18 mouse cellular contexts compared by ENCODE assay signal in the genomic region with DNA sequence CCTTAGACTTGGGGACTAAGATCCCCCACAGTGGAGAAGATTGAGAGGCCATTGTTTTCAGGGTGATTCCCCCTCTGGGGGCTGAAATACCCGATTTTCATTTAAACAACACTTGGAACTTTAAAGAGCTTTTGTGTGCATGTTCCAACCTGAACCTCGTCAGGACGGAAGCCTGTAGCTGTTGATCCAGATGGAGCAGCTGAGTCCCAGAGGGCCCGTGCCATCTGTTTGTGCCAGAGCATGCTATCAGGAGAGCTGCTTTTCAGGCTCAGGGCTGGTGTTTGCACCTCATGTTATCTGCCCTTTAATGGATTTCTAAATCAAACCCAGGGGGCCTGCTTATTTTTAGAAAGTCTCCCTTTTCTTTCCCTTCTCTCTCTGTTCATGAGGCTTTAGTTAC. TPM values are rescaled to one million over a fixed set of nuclear protein-coding genes. Genes with fewer than 3 reads are reported as not detected.
DNase-seq lines count a peak whose midpoint lies in the region; ATAC-seq and TF ChIP-seq lines count a peak whose summit lies in the region.
"Had no signal": no experiment of that assay in that cellular context is flagged by ENCODE, and none has a peak within 500 bp of the region (broad histone marks: within the 10 kb centered on the region; RNA-seq: fewer than 3 reads in every experiment).

No protein-coding gene starts in this region.

- H3K4me1 ChIP-seq in forebrain, embryonic 14.5 days (ENCODE audit: control insufficient read depth, insufficient read depth, low read length), result no peaks in the 10 kb centered on the region
- H3K4me1 ChIP-seq in forebrain, postnatal 0 days (ENCODE audit: insufficient read depth), result no peaks in the 10 kb centered on the region
- no peaks in the 10 kb centered on the region for H3K4me1 ChIP-seq in embryonic facial prominence, embryonic 14.5 days (ENCODE audit: control insufficient read depth, insufficient read depth, low read length)
- H3K4me1 ChIP-seq in cerebellum, adult 2 months (ENCODE audit: control insufficient read depth, insufficient read depth, low read length), result peaks cover 30% of the 10 kb centered on the region
- H3K4me1 ChIP-seq: intestine, embryonic 15.5 days; kidney, embryonic 15.5 days; liver, embryonic 12.5 days; midbrain, embryonic 15.5 days had no signal

- no peak overlapping the region for H3K9ac ChIP-seq in forebrain, embryonic 14.5 days (ENCODE audit: low read length)
- no peak overlapping the region for H3K9ac ChIP-seq in forebrain, postnatal 0 days
- no peak overlapping the region for H3K9ac ChIP-seq in embryonic facial prominence, embryonic 14.5 days (ENCODE audit: low read depth, low read length)
- H3K9ac ChIP-seq: hindbrain, embryonic 12.5 days; intestine, embryonic 15.5 days; kidney, embryonic 15.5 days; liver, embryonic 12.5 days; lung, embryonic 14.5 days; midbrain, embryonic 15.5 days had no signal

- intact Hi-C loops in left cerebral cortex, postnatal 4 days (cut with DNase I), result loop anchor here (10.0 kb wide), 1 partner anchor 121 kb away; no protein-coding TSS in a partner anchor

- H3K4me2 ChIP-seq in forebrain, embryonic 14.5 days (ENCODE audit: low read length), result no peak overlapping the region
- no peak overlapping the region for H3K4me2 ChIP-seq in forebrain, postnatal 0 days (ENCODE audit: low read depth)
- no peak overlapping the region for H3K4me2 ChIP-seq in embryonic facial prominence, embryonic 14.5 days (ENCODE audit: low read depth, low read length)
- H3K4me2 ChIP-seq: hindbrain, embryonic 12.5 days; intestine, embryonic 15.5 days; kidney, embryonic 15.5 days; liver, embryonic 12.5 days; lung, embryonic 14.5 days; midbrain, embryonic 15.5 days had no signal

- H3K36me3 ChIP-seq in forebrain, embryonic 14.5 days (ENCODE audit: control insufficient read depth, insufficient read depth, low read length), result peaks cover 7% of the 10 kb centered on the region; the same call in 1 of the 2 replicates
- H3K36me3 ChIP-seq in forebrain, postnatal 0 days (ENCODE audit: insufficient read depth), result peaks cover 16% of the 10 kb centered on the region; the same call in 1 of the 2 replicates
- peaks cover 57% of the 10 kb centered on the region for H3K36me3 ChIP-seq in embryonic facial prominence, embryonic 14.5 days (ENCODE audit: control insufficient read depth, insufficient read depth, low read length)
- H3K36me3 ChIP-seq: midbrain, embryonic 15.5 days had no signal

- H3K9me3 ChIP-seq in forebrain, embryonic 14.5 days (replicated peaks; ENCODE audit: control insufficient read depth, low read length), result no peaks in the 10 kb centered on the region
- no peaks in the 10 kb centered on the region for H3K9me3 ChIP-seq in forebrain, postnatal 0 days (ENCODE audit: low read length)
- H3K9me3 ChIP-seq in embryonic facial prominence, embryonic 14.5 days (ENCODE audit: control insufficient read depth, low read length), result no peaks in the 10 kb centered on the region
- H3K9me3 ChIP-seq: hindbrain, embryonic 12.5 days; intestine, embryonic 15.5 days; kidney, embryonic 15.5 days; liver, embryonic 12.5 days; midbrain, embryonic 15.5 days had no signal

- WGBS in forebrain, embryonic 14.5 days, result 43% methylated on average over 4 of the region's 4 CpGs
- 38% methylated on average over 4 of the region's 4 CpGs for WGBS in forebrain, postnatal 0 days
- 41% methylated on average over 4 of the region's 4 CpGs for WGBS in embryonic facial prominence, embryonic 14.5 days
- 42% methylated on average over 4 of the region's 4 CpGs for WGBS in cerebellum, adult 2 months

- DNase-seq in forebrain, embryonic 14.5 days (ENCODE audit: low spot score), result peak; percentile 45
- no peak for DNase-seq in forebrain, postnatal 0 days
- DNase-seq in left cerebral cortex, postnatal 4 days, result peak; percentile 53
- DNase-seq in left cerebral cortex, adult 9 months (ENCODE audit: low spot score in 2 of 2), result no peak
- DNase-seq in embryonic facial prominence, embryonic 14.5 days (ENCODE audit: low spot score), result peak; percentile 75
- DNase-seq in layer of hippocampus, postnatal 10 days (ENCODE audit: low spot score in 2 of 2), result peak; percentile 46 to 58
- no peak for DNase-seq in cerebellum, adult 11-12 months
- DNase-seq in cerebellum, adult 2 months, result no peak
- DNase-seq: adrenal gland, postnatal 14 days; cerebellum, adult 9-10 months; lung, embryonic 14.5 days; right cerebral cortex, adult 18-20 months had no signal

- no peaks in the 10 kb centered on the region for H3K27me3 ChIP-seq in forebrain, embryonic 14.5 days (replicated peaks; ENCODE audit: control insufficient read depth, insufficient read depth, low read length)
- no peaks in the 10 kb centered on the region for H3K27me3 ChIP-seq in forebrain, postnatal 0 days (ENCODE audit: insufficient read depth, low read length)
- H3K27me3 ChIP-seq in embryonic facial prominence, embryonic 14.5 days (replicated peaks; ENCODE audit: control insufficient read depth, insufficient read depth, low read length), result no peaks in the 10 kb centered on the region
- no peaks in the 10 kb centered on the region for H3K27me3 ChIP-seq in cerebellum, adult 2 months (ENCODE audit: control insufficient read depth, insufficient read depth, low read length)
- H3K27me3 ChIP-seq: hindbrain, embryonic 12.5 days; intestine, embryonic 15.5 days; kidney, embryonic 15.5 days; liver, embryonic 12.5 days; midbrain, embryonic 15.5 days had no signal

- no peak for TF ChIP-seq CTCF in forebrain, postnatal 0 days (IDR thresholded peaks at IDR 0.05; ENCODE audit: low read depth)
- TF ChIP-seq CTCF in cerebellum, adult 2 months (IDR thresholded peaks at IDR 0.05; ENCODE audit: borderline replicate concordance, insufficient read depth, low read depth, low read length), result no peak

- ATAC-seq in forebrain, embryonic 14.5 days, result no peak
- ATAC-seq in forebrain, postnatal 0 days, result no peak
- peak; percentile 75; the same call in 1 of the 2 replicates for ATAC-seq in embryonic facial prominence, embryonic 14.5 days (ENCODE audit: low read depth)
- ATAC-seq: intestine, embryonic 15.5 days; liver, embryonic 12.5 days; midbrain, embryonic 15.5 days had no signal

- no peak for TF ChIP-seq POLR2A in cerebellum, adult 2 months (IDR thresholded peaks at IDR 0.05; ENCODE audit: borderline replicate concordance, insufficient read depth, low read length)

- no peak overlapping the region for H3K27ac ChIP-seq in forebrain, embryonic 14.5 days (ENCODE audit: low read depth, low read length)
- H3K27ac ChIP-seq in forebrain, postnatal 0 days (ENCODE audit: low read depth, low read length), result no peak overlapping the region
- 0 out of 2 replicates have a peak overlapping the region, but pooled peaks have one; percentile 15 for H3K27ac ChIP-seq in embryonic facial prominence, embryonic 14.5 days (replicated peaks; ENCODE audit: low read depth, low read length)
- no peak overlapping the region for H3K27ac ChIP-seq in cerebellum, adult 2 months (ENCODE audit: insufficient read depth, low read length)
- H3K27ac ChIP-seq: hindbrain, embryonic 12.5 days; intestine, embryonic 15.5 days; kidney, embryonic 15.5 days; liver, embryonic 12.5 days; macrophage; midbrain, embryonic 15.5 days had no signal

- H3K4me3 ChIP-seq in forebrain, embryonic 14.5 days (ENCODE audit: low read depth, low read length), result no peak overlapping the region
- no peak overlapping the region for H3K4me3 ChIP-seq in forebrain, postnatal 0 days (ENCODE audit: low read depth, low read length)
- H3K4me3 ChIP-seq in embryonic facial prominence, embryonic 14.5 days (ENCODE audit: low read depth, low read length), result no peak overlapping the region
- no peak overlapping the region for H3K4me3 ChIP-seq in cerebellum, adult 2 months (replicated peaks; ENCODE audit: insufficient read depth, low read depth, low read length)
- H3K4me3 ChIP-seq: hindbrain, embryonic 12.5 days; intestine, embryonic 15.5 days; kidney, embryonic 15.5 days; liver, embryonic 12.5 days; midbrain, embryonic 15.5 days had no signal

RNA-seq across cellular contexts. Expression of a gene that starts 19.3 kb away (rescaled TPM):
- polyA plus RNA-seq in forebrain, embryonic 14.5 days (2014; fragmentation: Nextera tagmentation; extraction: Ambion mirVana), result 45.6 and 48.0 TPM in 2 replicates
- 21.9 and 23.9 TPM in 2 replicates for total RNA-seq in forebrain, postnatal 0 days (2014; rRNA removed)
- 39.1 and 39.6 TPM in 2 replicates for polyA plus RNA-seq in forebrain, postnatal 0 days (2015; fragmentation: Nextera tagmentation; extraction: Ambion mirVana)
- total RNA-seq in left cerebral cortex, postnatal 4 days (2021), result 10 to 100 TPM; 28.3 to 28.7 TPM
- 48.1 and 54.7 TPM in 2 replicates for polyA plus RNA-seq in embryonic facial prominence, embryonic 14.5 days (2014; fragmentation: Nextera tagmentation; extraction: Ambion mirVana)
- total RNA-seq in layer of hippocampus, postnatal 10 days (2021), result 10 to 100 TPM; 25.8 to 27.1 TPM
- polyA plus RNA-seq in cerebellum, adult 2 months (2012; rRNA removed), result 36.8 and 38.5 TPM in 2 replicates

RNA-seq across cellular contexts. Expression of a gene that starts 19.4 kb away (rescaled TPM):
- polyA plus RNA-seq in forebrain, embryonic 14.5 days (2014; fragmentation: Nextera tagmentation; extraction: Ambion mirVana), result 60.9 and 64.8 TPM in 2 replicates
- total RNA-seq in forebrain, postnatal 0 days (2014; rRNA removed), result 47.6 and 50.6 TPM in 2 replicates
- polyA plus RNA-seq in forebrain, postnatal 0 days (2015; fragmentation: Nextera tagmentation; extraction: Ambion mirVana), result 57.6 and 59.2 TPM in 2 replicates
- total RNA-seq in left cerebral cortex, postnatal 4 days (2021), result 10 to 100 TPM; 31.7 to 33.5 TPM
- polyA plus RNA-seq in embryonic facial prominence, embryonic 14.5 days (2014; fragmentation: Nextera tagmentation; extraction: Ambion mirVana), result 44.1 and 45.0 TPM in 2 replicates
- total RNA-seq in layer of hippocampus, postnatal 10 days (2021), result 10 to 100 TPM; 29.8 to 31.1 TPM
- 37.6 and 38.5 TPM in 2 replicates for polyA plus RNA-seq in cerebellum, adult 2 months (2012; rRNA removed)

Comparison
In these comparisons a context has a peak if more than half of its experiments do, and no peak if none do; other contexts are left out.
1. DNase-seq: peak in forebrain, embryonic 14.5 days (single experiment), left cerebral cortex, postnatal 4 days (single experiment), embryonic facial prominence, embryonic 14.5 days (single experiment) and layer of hippocampus, postnatal 10 days (2 of 2); none in forebrain, postnatal 0 days (single experiment), left cerebral cortex, adult 9 months (0 of 2), cerebellum, adult 11-12 months (single experiment) and cerebellum, adult 2 months (0 of 2).